Mouse (Mus musculus) subcutaneous adipose tissue, adult 2 months (tissue): Measurements from ENCODE around the gene Aspm. TPM values are rescaled to one million over a fixed set of nuclear protein-coding genes. Genes with fewer than 3 reads are reported as not detected.

Experiments used
- polyA plus RNA-seq: library from polyadenylated mRNA; depleted of rRNA; stranded (reverse); fragments of >200 nt; gene quantifications from 2 replicates; pipeline ENCODE4 v1.2.3, GENCODE M21; 2012; ENCODE audit warnings: low replicate concordance; rRNA removed

Aspm gene
- polyA plus RNA-seq = 0.21 and 0.93 TPM in 2 replicates

DNA sequence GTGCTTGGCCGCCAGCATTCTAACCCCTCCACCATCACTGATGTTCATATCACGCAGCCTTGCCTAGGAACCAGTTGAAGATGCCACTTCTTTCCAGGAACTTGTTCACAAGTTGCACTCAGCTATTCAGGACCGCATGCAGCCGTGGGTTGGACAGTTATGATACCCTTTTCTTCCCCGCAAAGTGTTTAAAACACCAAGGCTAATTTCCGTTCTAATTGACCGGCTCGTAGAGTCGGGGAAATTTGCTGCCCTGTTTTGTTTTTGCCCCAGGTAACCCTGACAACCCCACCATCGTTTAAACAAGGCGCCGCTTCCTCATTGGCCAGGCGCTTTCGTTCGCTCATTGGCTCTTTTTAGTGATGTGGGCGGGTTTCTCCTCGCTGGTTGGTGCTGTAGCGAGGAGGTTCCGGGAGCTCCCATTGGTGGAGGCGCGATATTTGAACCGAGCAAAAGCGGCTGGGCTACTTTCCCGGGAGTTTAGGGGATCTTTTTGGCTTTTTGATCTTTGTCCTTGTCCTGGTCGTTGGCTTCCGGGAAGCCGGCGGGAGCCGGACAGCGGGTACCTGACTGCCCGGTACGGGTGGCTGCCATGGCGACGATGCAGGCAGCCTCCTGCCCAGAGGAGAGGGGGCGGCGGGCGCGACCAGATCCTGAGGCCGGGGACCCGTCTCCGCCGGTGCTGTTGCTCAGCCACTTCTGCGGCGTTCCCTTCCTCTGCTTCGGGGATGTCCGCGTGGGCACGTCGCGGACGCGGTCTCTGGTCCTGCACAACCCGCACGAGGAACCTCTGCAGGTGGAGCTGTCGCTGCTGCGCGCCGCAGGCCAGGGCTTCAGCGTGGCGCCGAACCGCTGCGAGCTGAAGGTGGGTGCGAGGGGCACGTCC, at the start of gene Aspm:
Gene Aspm, plus strand, starts transcription at position 433 of the 886 bp plus-strand sequence.

GRCm38 (mm10) chr1:139421875-139422791, 32.4 kb upstream of the Aspm start, which contains the start of gene Zbtb41:
Zbtb41 (plus strand) TSS chr1:139422288.

GRCm38 (mm10) chr1:139501258-139501752, 46.7 kb downstream of the Aspm start, which contains the start of gene F13b:
F13b (plus strand) TSS chr1:139501702.

Other genes starting within 250 kb of the Aspm start
- gene Crb1, start 77.7 kb upstream of the Aspm start, polyA plus RNA-seq = 0.01 TPM in 1 of 2 replicates, not detected in the other
- gene Zbtb41, start 32.5 kb upstream of the Aspm start, polyA plus RNA-seq = 6.3 TPM in 2 replicates
- not detected in 2 replicates for gene F13b, start 46.9 kb downstream of the Aspm start, polyA plus RNA-seq
- gene Cfhr1, start 105.5 kb downstream of the Aspm start, polyA plus RNA-seq = not detected in 2 replicates